Mouse (Mus musculus) megakaryocyte-erythroid progenitor cell, adult 5 weeks (primary cell): ENCODE data around the gene Vmn2r24. TPM values are rescaled to one million over a fixed set of nuclear protein-coding genes. Genes with fewer than 3 reads are reported as not detected.

Source experiments
- polyA plus RNA-seq: library from polyadenylated mRNA; stranded (reverse); fragments of >175 nt; gene quantifications from 2 replicates; pipeline ENCODE4 v1.2.3, GENCODE M21; 2012

Vmn2r24 gene
- 0.01 TPM in 1 of 2 replicates, not detected in the other for polyA plus RNA-seq

GRCm38 (mm10) chr6:123778579-123778978 is at the start of gene Vmn2r24:
Gene Vmn2r24 (plus strand): TSS chr6:123778879.

GRCm38 (mm10) chr6:123853363-123853762 is 74.7 kb downstream of the Vmn2r24 start, which contains the start of gene Vmn2r25:
Gene Vmn2r25 (minus strand): TSS chr6:123853463.

Other genes starting within 250 kb of the Vmn2r24 start
- not detected in 2 replicates for gene Vmn2r21, start 245.5 kb upstream of the Vmn2r24 start, polyA plus RNA-seq
- 0.01 TPM in 1 of 2 replicates, not detected in the other for gene Vmn2r22, start 128.2 kb upstream of the Vmn2r24 start, polyA plus RNA-seq
- 0.02 TPM in 1 of 2 replicates, not detected in the other for gene Vmn2r23, start 76.2 kb upstream of the Vmn2r24 start, polyA plus RNA-seq
- gene Vmn2r25, start 74.6 kb downstream of the Vmn2r24 start, polyA plus RNA-seq, result 0.02 and 0.03 TPM in 2 replicates
- gene Vmn2r26, start 245.7 kb downstream of the Vmn2r24 start, polyA plus RNA-seq, result not detected in 2 replicates